Mouse (Mus musculus) CH12.LX (cell line): ENCODE measurements around the gene Nhsl1. TPM values are rescaled to one million over a fixed set of nuclear protein-coding genes. Genes with fewer than 3 reads are reported as not detected.

ENCODE experiments used
- DNase-seq: peaks from one replicate; pipeline ENCODE4 v3.0.0-alpha.2; 2013; ENCODE audit errors: extremely low read depth
- H3K27ac ChIP-seq: 2 replicates; pipeline ENCODE4 v1.5.1; 2012; ENCODE audit warnings: low read depth, mild to moderate bottlenecking, control low read depth, moderate library complexity; ENCODE audit not compliant: insufficient read depth
- H3K27me3 ChIP-seq: replicated peaks from 2 replicates; pipeline ENCODE3; 2012; ENCODE audit warnings: inconsistent platforms
- H3K36me3 ChIP-seq, 2 experiments: replicated peaks in 1 of 2; 2 replicates each; pipeline versions ENCODE3 to v1.6.1; 2012; ENCODE audit warnings: inconsistent platforms in 1 of 2, low read length in 1 of 2, mild to moderate bottlenecking in 1 of 2, mixed read lengths in 1 of 2, moderate library complexity in 1 of 2; ENCODE audit not compliant: control insufficient read depth in 1 of 2, insufficient read depth in 1 of 2
- H3K4me1 ChIP-seq, 2 experiments: 2 replicates each; pipeline ENCODE4 v1.6.1; 2012; ENCODE audit warnings: inconsistent platforms in 1 of 2, moderate library complexity in 1 of 2; ENCODE audit not compliant: insufficient read depth in 2 of 2, control insufficient read depth in 1 of 2
- H3K4me2 ChIP-seq: 2 replicates; pipeline ENCODE4 v1.6.1; 2012; ENCODE audit warnings: low read depth, mild to moderate bottlenecking, control low read depth; ENCODE audit not compliant: poor library complexity, insufficient read depth, severe bottlenecking
- H3K4me3 ChIP-seq, 3 experiments: fragments of 150-350 bp in 1 of 3; sonication (generic) in 1 of 3; replicated peaks in 1 of 3; 2 replicates each; pipeline versions ENCODE3 to v1.5.1; 2011 to 2012; ENCODE audit warnings: low read depth in 2 of 3, low read length in 2 of 3, mild to moderate bottlenecking in 2 of 3, moderate library complexity in 2 of 3, control low read depth in 1 of 3, improper control_type of control experiment in 1 of 3, inconsistent platforms in 1 of 3, mixed read lengths in 1 of 3; ENCODE audit not compliant: poor library complexity in 1 of 3
- H3K79me2 ChIP-seq: replicated peaks from 2 replicates; pipeline ENCODE4 v1.6.1; 2012; ENCODE audit warnings: mild to moderate bottlenecking, moderate library complexity; ENCODE audit not compliant: control insufficient read depth, poor library complexity, insufficient read depth, severe bottlenecking; ENCODE audit errors: extremely low read depth
- H3K9ac ChIP-seq: 2 replicates; pipeline ENCODE4 v1.6.1; 2012; ENCODE audit warnings: low read depth, mild to moderate bottlenecking, control low read depth, moderate library complexity; ENCODE audit not compliant: insufficient read depth
- H3K9me3 ChIP-seq: replicated peaks from 2 replicates; pipeline ENCODE3; 2012; ENCODE audit warnings: low read length, inconsistent platforms, mixed read lengths
- BHLHE40 ChIP-seq: IDR thresholded peaks from 2 replicates; pipeline ENCODE4 v1.6.1; 2011; ENCODE audit warnings: mild to moderate bottlenecking, low read depth, low read length, improper control_type of control experiment
- CHD1 ChIP-seq: IDR thresholded peaks from 2 replicates; pipeline ENCODE4 v1.6.1; 2012; ENCODE audit warnings: low read depth, low read length, improper control_type of control experiment, inconsistent platforms
- CHD2 ChIP-seq: IDR thresholded peaks from 2 replicates; pipeline ENCODE4 v1.6.1; 2011; ENCODE audit warnings: low read length, improper control_type of control experiment
- E2F4 ChIP-seq: IDR thresholded peaks from 2 replicates; pipeline ENCODE4 v1.6.1; 2011; ENCODE audit warnings: low read depth, low read length, improper control_type of control experiment; ENCODE audit not compliant: insufficient replicate concordance
- ELF1 ChIP-seq: IDR thresholded peaks from 2 replicates; pipeline ENCODE4 v1.6.1; 2014; ENCODE audit warnings: low read depth, mild to moderate bottlenecking, inconsistent platforms, low read length, improper control_type of control experiment
- EP300 ChIP-seq: IDR thresholded peaks from 2 replicates; pipeline ENCODE4 v1.6.1; 2011; ENCODE audit warnings: low read length, improper control_type of control experiment
- ETS1 ChIP-seq: conservative IDR thresholded peaks from 2 replicates; pipeline ENCODE4 v1.6.1; 2012; ENCODE audit warnings: low read depth, mild to moderate bottlenecking, inconsistent platforms, low read length, improper control_type of control experiment, moderate library complexity
- HCFC1 ChIP-seq: IDR thresholded peaks from 2 replicates; pipeline ENCODE4 v1.6.1; 2012; ENCODE audit warnings: low read depth, mild to moderate bottlenecking, inconsistent platforms, low read length, improper control_type of control experiment
- KAT2A ChIP-seq: IDR thresholded peaks from 2 replicates; pipeline ENCODE4 v1.6.1; 2012; ENCODE audit warnings: low read length, improper control_type of control experiment, inconsistent platforms; ENCODE audit not compliant: insufficient replicate concordance
- MAX ChIP-seq: IDR thresholded peaks from 2 replicates; pipeline ENCODE4 v1.6.1; 2011; ENCODE audit warnings: low read length, improper control_type of control experiment
- MXI1 ChIP-seq: IDR thresholded peaks from 2 replicates; pipeline ENCODE4 v1.6.1; 2011; ENCODE audit warnings: mild to moderate bottlenecking, low read depth, low read length, improper control_type of control experiment
- MYC ChIP-seq: IDR thresholded peaks from 2 replicates; pipeline ENCODE4 v1.6.1; 2011; ENCODE audit warnings: low read depth, mild to moderate bottlenecking, improper control_type of control experiment, low read length
- PAX5 ChIP-seq: IDR thresholded peaks from 2 replicates; pipeline ENCODE4 v1.6.1; 2012; ENCODE audit warnings: low read length, inconsistent platforms, mixed read lengths
- RAD21 ChIP-seq: IDR thresholded peaks from 2 replicates; pipeline ENCODE4 v1.6.1; 2011; ENCODE audit warnings: low read depth, mild to moderate bottlenecking, low read length, improper control_type of control experiment, moderate library complexity
- SMC3 ChIP-seq: IDR thresholded peaks from 2 replicates; pipeline ENCODE4 v1.6.1; 2011; ENCODE audit warnings: low read depth, low read length, improper control_type of control experiment
- TBP ChIP-seq: conservative IDR thresholded peaks from 2 replicates; pipeline ENCODE4 v1.6.1; 2011; ENCODE audit warnings: low read depth, low read length, improper control_type of control experiment
- TCF12 ChIP-seq: IDR thresholded peaks from 2 replicates; pipeline ENCODE4 v1.6.1; 2014; ENCODE audit warnings: low read depth, mild to moderate bottlenecking, inconsistent platforms, low read length, improper control_type of control experiment
- UBTF ChIP-seq: IDR thresholded peaks from 2 replicates; pipeline ENCODE4 v1.6.1; 2012; ENCODE audit warnings: low read depth, mild to moderate bottlenecking, inconsistent platforms, low read length, improper control_type of control experiment, moderate library complexity
- USF1 ChIP-seq: IDR thresholded peaks from 2 replicates; pipeline ENCODE4 v1.6.1; 2014; ENCODE audit warnings: low read depth, mild to moderate bottlenecking, inconsistent platforms, low read length, improper control_type of control experiment
- dilution Hi-C: fragments of 300-500 bp; cut with MboI; formaldehyde crosslinking; loops from 2 replicates; pipeline ENCODE4 v1.14.3; 2020; ENCODE audit warnings: low sequenced_read_pairs; ENCODE audit not compliant: extremely low pct_unique_long_range_greater_than_20kb, extremely low pct_ligation_motif_present
- in situ Hi-C: fragments of 300-500 bp; cut with MboI; formaldehyde crosslinking; loops from 3 replicates; pipeline ENCODE4 v1.14.3; 2019; ENCODE audit warnings: low sequenced_read_pairs, low pct_ligation_motif_present, low pct_unique_long_range_greater_than_20kb, mixed read lengths
- polyA plus RNA-seq: library from polyadenylated mRNA; unstranded; fragments of >175 nt; gene quantifications from 2 replicates; pipeline ENCODE4 v1.2.1, GENCODE M21; 2012; ENCODE audit warnings: low read depth; ENCODE audit not compliant: insufficient read length
- total RNA-seq, 2 experiments: library from RNA; depleted of rRNA; stranded (reverse); fragments of 300-350 nt in 1 of 2; fragments of >200 nt in 1 of 2; gene quantifications; 2 replicates each; pipeline ENCODE4 v1.2.3; 2012 to 2014

The Nhsl1 gene
- total and polyA plus RNA-seq, 3 experiments, result 0.13 to 0.19 (median 0.15) TPM

DNA sequence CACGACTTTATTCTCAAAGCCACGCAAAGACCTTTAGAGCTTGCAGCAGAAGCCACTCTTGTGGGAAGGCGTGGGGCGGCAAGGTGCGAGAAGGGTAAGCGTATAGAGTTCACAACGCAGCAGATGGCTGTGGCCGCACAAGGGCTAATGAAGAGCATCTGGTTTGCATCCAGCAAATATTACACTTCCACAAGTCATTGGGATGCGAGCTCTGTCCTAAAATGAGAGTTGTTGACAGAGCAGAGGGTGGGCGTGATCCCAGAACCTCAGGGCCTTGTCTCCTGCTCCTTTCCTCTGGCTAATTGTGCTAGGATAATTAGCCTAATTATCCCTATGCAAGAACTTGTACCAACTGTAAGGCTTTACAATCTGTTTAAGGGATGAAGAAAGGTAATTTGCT lies 186.9 kb downstream of the Nhsl1 start:
- H3K27ac ChIP-seq, result no peak overlapping the region
- H3K4me1 ChIP-seq, result peaks cover 0 to 2% of the 10 kb centered on the region in 2 experiments; a peak in 1 of 4 replicates
- in situ Hi-C loops (no loop called here), dilution Hi-C loops (no loop called here)
- no peaks in the 10 kb centered on the region for H3K27me3 ChIP-seq
- H3K9ac ChIP-seq, result no peak overlapping the region
- no peak for TF ChIP-seq PAX5
- TF ChIP-seq KAT2A, result no peak
- TF ChIP-seq TCF12, result no peak
- no peak for TF ChIP-seq MXI1
- no peak for TF ChIP-seq E2F4
- TF ChIP-seq HCFC1, result no peak
- TF ChIP-seq RAD21, result no peak
- TF ChIP-seq USF1, result no peak
- TF ChIP-seq TBP, result no peak
- TF ChIP-seq BHLHE40, result no peak
- TF ChIP-seq MAX, result no peak
- no peak for TF ChIP-seq UBTF
- no peak for TF ChIP-seq CHD2
- no peak for TF ChIP-seq ELF1
- H3K36me3 ChIP-seq, result no peaks in the 10 kb centered on the region
- H3K4me3 ChIP-seq, result no peak overlapping the region
- DNase-seq, result no peak
- no peaks in the 10 kb centered on the region for H3K79me2 ChIP-seq
- H3K9me3 ChIP-seq, result no peaks in the 10 kb centered on the region
- H3K4me2 ChIP-seq, result no peak overlapping the region

DNA sequence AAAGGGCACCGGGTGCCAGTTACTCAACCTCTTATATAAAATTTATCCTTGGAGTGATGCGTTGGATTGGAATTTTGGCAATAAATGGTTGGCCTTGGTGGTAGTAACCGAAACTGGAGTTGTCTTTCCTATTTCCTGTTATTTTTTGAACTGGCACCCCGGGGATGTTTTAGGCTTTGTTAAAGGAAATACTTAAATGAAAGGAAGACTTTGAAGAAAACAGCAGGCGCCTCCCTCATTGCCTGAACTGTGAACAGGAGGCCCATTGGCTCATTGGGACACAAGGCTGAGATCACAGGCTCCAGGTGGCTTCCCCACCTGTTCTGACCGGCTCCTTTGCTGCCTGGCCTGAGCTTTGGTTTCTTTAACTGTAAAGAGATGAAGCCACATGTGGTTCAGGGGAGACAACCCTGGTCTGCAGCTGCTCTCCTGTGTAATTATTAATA lies 187.7 kb downstream of the Nhsl1 start:
- H3K4me2 ChIP-seq, result no peak overlapping the region
- no peak for TF ChIP-seq ETS1
- TF ChIP-seq BHLHE40, result no peak
- no peak for TF ChIP-seq SMC3
- no peak for TF ChIP-seq ELF1
- TF ChIP-seq MAX, result no peak
- TF ChIP-seq CHD1, result no peak
- TF ChIP-seq EP300, result no peak
- no peak for TF ChIP-seq HCFC1
- TF ChIP-seq MYC, result no peak
- dilution Hi-C loops (no loop called here), in situ Hi-C loops (no loop called here)
- H3K27ac ChIP-seq, result no peak overlapping the region
- no peaks in the 10 kb centered on the region for H3K27me3 ChIP-seq
- H3K79me2 ChIP-seq, result no peaks in the 10 kb centered on the region
- H3K4me1 ChIP-seq, result peaks cover 0 to 2% of the 10 kb centered on the region in 2 experiments; a peak in 1 of 4 replicates
- H3K4me3 ChIP-seq, result no peak overlapping the region
- H3K36me3 ChIP-seq, result no peaks in the 10 kb centered on the region
- no peaks in the 10 kb centered on the region for H3K9me3 ChIP-seq
- no peak for DNase-seq
- H3K9ac ChIP-seq, result no peak overlapping the region
